Mouse (Mus musculus) layer of hippocampus, adult 18-20 months (tissue): Measurements from ENCODE around the gene Ubn1. TPM values are rescaled to one million over a fixed set of nuclear protein-coding genes. Genes with fewer than 3 reads are reported as not detected.

Experiments used
- DNase-seq, 2 experiments: peaks; one replicate each; pipeline ENCODE4 v3.0.0; 2022; ENCODE audit warnings: low spot score in 2 of 2
- total RNA-seq, 2 experiments: library from RNA; stranded (reverse); gene quantifications; 2 replicates each; pipeline ENCODE4 v1.2.3; 2021

Gene Ubn1
- total RNA-seq, 2 experiments from 2014 or later, result 43.3 to 43.7 TPM

GRCm38 (mm10) chr16:5070321-5070720, 20.5 kb downstream of the Ubn1 start:
- peak; percentile 62 to 76 for DNase-seq

- no peak for DNase-seq
Observed at GRCm38 (mm10) chr16:5071974-5072373, 22.1 kb downstream of the Ubn1 start.

GRCm38 (mm10) chr16:5074341-5074740, 24.5 kb downstream of the Ubn1 start:
- no peak for DNase-seq

GRCm38 (mm10) chr16:5085196-5085595, 35.3 kb downstream of the Ubn1 start:
- DNase-seq, result no peak

GRCm38 (mm10) chr16:5086179-5086578, 36.3 kb downstream of the Ubn1 start:
- no peak for DNase-seq

GRCm38 (mm10) chr16:5089021-5089420, 39.2 kb downstream of the Ubn1 start:
- no peak for DNase-seq

GRCm38 (mm10) chr16:5093285-5093684, 43.4 kb downstream of the Ubn1 start:
- no peak for DNase-seq

GRCm38 (mm10) chr16:5096504-5096903, 46.6 kb downstream of the Ubn1 start:
- DNase-seq, result no peak

GRCm38 (mm10) chr16:5101000-5101399, 51.1 kb downstream of the Ubn1 start:
- DNase-seq, result no peak

GRCm38 (mm10) chr16:5109877-5110276, 60.0 kb downstream of the Ubn1 start:
- no peak for DNase-seq

- DNase-seq, result no peak
Observed at GRCm38 (mm10) chr16:5111021-5111420, 61.2 kb downstream of the Ubn1 start.

GRCm38 (mm10) chr16:5113002-5113550, 63.2 kb downstream of the Ubn1 start:
- DNase-seq, result no peak

GRCm38 (mm10) chr16:5113582-5113981, 63.7 kb downstream of the Ubn1 start:
- no peak for DNase-seq

- DNase-seq, result no peak
Observed at GRCm38 (mm10) chr16:5119385-5119784, 69.5 kb downstream of the Ubn1 start.

- no peak for DNase-seq
Observed at GRCm38 (mm10) chr16:5119845-5120244, 70.0 kb downstream of the Ubn1 start.

- no peak for DNase-seq
Observed at GRCm38 (mm10) chr16:5123476-5123875, 73.6 kb downstream of the Ubn1 start.

- no peak for DNase-seq
Observed at GRCm38 (mm10) chr16:5130196-5130595, 80.3 kb downstream of the Ubn1 start.

- DNase-seq, result no peak
Observed at GRCm38 (mm10) chr16:5130766-5131165, 80.9 kb downstream of the Ubn1 start.

GRCm38 (mm10) chr16:5131251-5131922, 81.5 kb downstream of the Ubn1 start:
- no peak for DNase-seq

- no peak for DNase-seq
Observed at GRCm38 (mm10) chr16:5132401-5132801, 82.5 kb downstream of the Ubn1 start, which contains the start of gene Ppl. Ppl (minus strand) TSS chr16:5132421.

GRCm38 (mm10) chr16:5134623-5135330, 84.9 kb downstream of the Ubn1 start:
- peak; percentile 71 to 80 for DNase-seq

- no peak for DNase-seq
Observed at GRCm38 (mm10) chr16:5135551-5136261, 85.8 kb downstream of the Ubn1 start.
